Mouse (Mus musculus): ENCODE measurements around the gene Msh3. TPM values are rescaled to one million over a fixed set of nuclear protein-coding genes. Genes with fewer than 3 reads are reported as not detected.

The Msh3 gene
- polyA plus RNA-seq (2021; fragmentation: Nextera tagmentation) = 9.2 and 10.3 TPM in 2 replicates
- long read RNA-seq, experiment 1, partial matches to known transcripts = 12 of 19 reads
- long read RNA-seq, experiment 1, other reads (novel, unspliced or antisense) = 3 of 19 reads
- long read RNA-seq, experiment 2, transcript Msh3-202 (24 exons, 3,946 nt) = major isoform, 19 of 63 reads
- long read RNA-seq, experiment 2, transcript Msh3-201 (24 exons, 3,937 nt) = minor isoform, 8 of 63 reads
- long read RNA-seq, experiment 2, partial matches to known transcripts = 18 of 63 reads
- long read RNA-seq, experiment 2, other reads (novel, unspliced or antisense) = 16 of 63 reads

GRCm38 (mm10) chr13:92354456-92355271 is at the start of gene Msh3, which contains the start of gene Dhfr:
Gene Msh3 (minus strand): TSS chr13:92355003.
Gene Dhfr (plus strand): TSS chr13:92354726.

GRCm38 (mm10) chr13:92305680-92306079 is 49.1 kb downstream of the Msh3 start, which contains the start of gene Gm20379:
Gene Gm20379 (plus strand): TSS chr13:92305980.

Other genes starting within 250 kb of the Msh3 start
- gene Rasgrf2, start 223.3 kb downstream of the Msh3 start, polyA plus RNA-seq (2021; fragmentation: Nextera tagmentation) = 33.1 and 39.4 TPM in 2 replicates
- gene Gm20379, start 49.0 kb downstream of the Msh3 start, polyA plus RNA-seq (2021; fragmentation: Nextera tagmentation) = not detected in 2 replicates
- 1.7 and 2.7 TPM in 2 replicates for gene Dhfr, start 277 bp downstream of the Msh3 start, polyA plus RNA-seq (2021; fragmentation: Nextera tagmentation)
- gene Ankrd34b, start 70.9 kb upstream of the Msh3 start, polyA plus RNA-seq (2021; fragmentation: Nextera tagmentation) = 8.2 and 11.2 TPM in 2 replicates
- gene Fam151b, start 129.0 kb upstream of the Msh3 start, polyA plus RNA-seq (2021; fragmentation: Nextera tagmentation) = 1.2 and 1.3 TPM in 2 replicates
- 1.3 and 2.8 TPM in 2 replicates for gene Zfyve16, start 175.9 kb upstream of the Msh3 start, polyA plus RNA-seq (2021; fragmentation: Nextera tagmentation)
- gene Spz1, start 221.2 kb upstream of the Msh3 start, polyA plus RNA-seq (2021; fragmentation: Nextera tagmentation) = not detected in 2 replicates